Mouse (Mus musculus) embryonic facial prominence, embryonic 13.5 days (tissue): ENCODE measurements at regions not wholly inside any gene's neighbourhood (a gene's known extent, or its start where the extent isn't known, plus 50 kb on each side); places are given as distances from the start of the nearest gene placed in this dataset.

Source experiments
- ATAC-seq: fragments of 200-750 bp; cut with Nextera tagmentation; 2 replicates; pipeline ENCODE4 v1.8.0; 2017; ENCODE audit warnings: low read depth; ENCODE audit not compliant: insufficient number of reproducible peaks, insufficient read depth, low FRiP score, low TSS enrichment
- H3K27ac ChIP-seq: fragments of 300-500 bp; sonication (generic); 2 replicates; pipeline ENCODE4 v1.5.1; 2015; ENCODE audit warnings: moderate library complexity, mild to moderate bottlenecking, inconsistent platforms
- H3K27me3 ChIP-seq: fragments of 300-500 bp; sonication (generic); 2 replicates; pipeline ENCODE4 v1.6.1; 2015; ENCODE audit warnings: mild to moderate bottlenecking, inconsistent platforms
- H3K36me3 ChIP-seq: fragments of 300-500 bp; sonication (generic); 2 replicates; pipeline ENCODE4 v1.6.1; 2015; ENCODE audit warnings: mild to moderate bottlenecking, inconsistent platforms
- H3K4me1 ChIP-seq: fragments of 300-500 bp; sonication (generic); 2 replicates; pipeline ENCODE4 v1.6.1; 2015; ENCODE audit warnings: inconsistent platforms
- H3K4me2 ChIP-seq: fragments of 300-500 bp; sonication (generic); 2 replicates; pipeline ENCODE4 v1.6.1; 2015; ENCODE audit warnings: moderate library complexity, mild to moderate bottlenecking, inconsistent platforms
- H3K4me3 ChIP-seq: fragments of 300-500 bp; sonication (generic); 2 replicates; pipeline ENCODE4 v1.5.1; 2015; ENCODE audit warnings: mild to moderate bottlenecking, inconsistent platforms
- H3K9ac ChIP-seq: fragments of 300-500 bp; sonication (generic); 2 replicates; pipeline ENCODE4 v1.6.1; 2015; ENCODE audit warnings: mild to moderate bottlenecking, inconsistent platforms
- H3K9me3 ChIP-seq: fragments of 300-500 bp; sonication (generic); 2 replicates; pipeline ENCODE4 v1.6.1; 2016; ENCODE audit warnings: inconsistent platforms
- WGBS: fragments of 180-500 bp; shearing (Covaris S2); methylation state at CpG from one replicate; pipeline ENCODE4 v1.1.7; 2015; ENCODE audit warnings: mixed read lengths; 5-methylcytosine and 5-hydroxymethylcytosine counted together

DNA sequence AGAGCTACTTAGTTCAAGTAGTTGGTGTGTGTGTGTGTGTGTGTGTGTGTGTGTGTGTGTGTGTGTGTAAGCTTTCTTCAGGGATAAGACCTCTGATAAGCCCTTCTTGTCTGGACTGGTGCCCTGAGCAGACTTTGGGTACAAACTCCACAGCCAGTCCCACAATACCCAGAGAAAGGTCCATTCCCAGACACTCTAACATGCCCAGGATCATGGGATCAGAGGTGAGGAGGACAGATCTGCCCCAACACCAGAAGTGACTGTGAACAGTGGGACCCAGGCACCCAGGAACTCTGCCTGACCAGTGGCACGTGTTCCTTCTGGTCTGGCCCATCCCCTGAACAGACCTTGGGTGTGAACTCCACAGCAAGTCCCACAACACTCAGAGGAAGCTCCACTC is 208.9 kb downstream of the Gm11077 start:
- Histone ChIP-seq H3K27me3 (no peaks in the 10 kb centered on the region), H3K36me3 (no peaks in the 10 kb centered on the region), H3K9ac (no peak overlapping the region), H3K9me3 (no peaks in the 10 kb centered on the region), H3K4me3 (no peak overlapping the region), H3K27ac (no peak overlapping the region), H3K4me1 (no peaks in the 10 kb centered on the region), H3K4me2 (no peak overlapping the region)
- no peak; the same call in 1 of the 2 replicates for ATAC-seq
- WGBS = 100% methylated on average over 1 of the region's 1 CpGs

DNA sequence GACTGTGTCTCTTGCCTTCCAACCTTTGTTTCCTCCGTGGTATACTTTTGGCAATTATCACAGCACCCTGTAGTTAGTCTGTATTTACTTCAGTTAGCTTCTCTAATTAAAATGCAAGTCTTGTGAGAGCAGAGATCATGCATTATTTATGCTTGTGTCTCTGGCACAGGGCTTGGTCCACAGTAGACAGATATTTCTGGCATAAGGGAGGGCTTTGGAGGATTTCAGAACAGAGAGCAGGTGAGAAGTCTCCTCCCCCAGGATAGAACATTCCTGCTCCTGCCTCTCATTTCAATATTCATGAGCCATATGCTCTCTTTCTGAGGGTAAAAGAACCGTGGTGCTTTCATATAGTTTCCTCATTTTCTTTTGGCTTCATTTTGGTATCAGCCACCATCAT is 217.6 kb downstream of the Gm11077 start:
- H3K9ac ChIP-seq = no peak overlapping the region
- H3K4me2 ChIP-seq = no peak overlapping the region
- no peak overlapping the region for H3K27ac ChIP-seq
- H3K36me3 ChIP-seq = no peaks in the 10 kb centered on the region
- H3K27me3 ChIP-seq = no peaks in the 10 kb centered on the region
- H3K4me3 ChIP-seq = no peak overlapping the region
- no peaks in the 10 kb centered on the region for H3K4me1 ChIP-seq
- no peaks in the 10 kb centered on the region for H3K9me3 ChIP-seq
- ATAC-seq = no peak
- WGBS = 63% methylated on average over 2 of the region's 2 CpGs

GRCm38 (mm10) chr6:140950483-140950882 is 221.4 kb downstream of the Gm11077 start:
- Histone ChIP-seq H3K36me3 (no peaks in the 10 kb centered on the region), H3K9ac (no peak overlapping the region), H3K4me1 (no peaks in the 10 kb centered on the region), H3K4me3 (no peak overlapping the region), H3K9me3 (no peaks in the 10 kb centered on the region), H3K4me2 (no peak overlapping the region), H3K27ac (no peak overlapping the region), H3K27me3 (no peaks in the 10 kb centered on the region)
- ATAC-seq = no peak
- 57% methylated on average over 6 of the region's 6 CpGs for WGBS

DNA sequence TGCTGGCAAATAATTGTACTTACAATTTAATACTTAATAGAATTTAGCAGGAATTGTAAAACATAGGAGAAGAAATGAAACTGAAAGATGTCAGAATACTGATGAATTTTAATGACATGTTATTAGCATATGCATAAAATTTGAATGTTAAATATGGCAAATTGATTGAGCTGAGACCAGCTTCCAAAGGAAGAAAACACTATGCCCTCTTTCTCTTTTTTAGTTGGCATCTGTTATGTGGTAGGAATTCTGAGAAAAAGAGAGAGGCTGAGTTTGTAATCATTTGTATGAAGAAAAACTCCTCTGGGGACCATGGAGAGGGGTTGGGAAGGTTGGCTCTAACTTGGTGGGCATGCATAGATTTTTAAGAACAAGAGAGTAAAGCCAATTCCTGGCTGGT is 224.2 kb downstream of the Gm11077 start:
- no peak overlapping the region for H3K9ac ChIP-seq
- H3K4me3 ChIP-seq = no peak overlapping the region
- H3K9me3 ChIP-seq = no peaks in the 10 kb centered on the region
- no peak overlapping the region for H3K4me2 ChIP-seq
- no peak for ATAC-seq
- H3K4me1 ChIP-seq = 0 out of 2 replicates have a peak, but pooled peaks cover 4% of the 10 kb centered on the region
- no peak overlapping the region for H3K27ac ChIP-seq
- H3K36me3 ChIP-seq = no peaks in the 10 kb centered on the region
- no peaks in the 10 kb centered on the region for H3K27me3 ChIP-seq

GRCm38 (mm10) chr6:140953721-140954120 is 224.6 kb downstream of the Gm11077 start:
- Histone ChIP-seq H3K36me3 (no peaks in the 10 kb centered on the region), H3K4me1 (0 out of 2 replicates have a peak, but pooled peaks cover 4% of the 10 kb centered on the region), H3K4me2 (no peak overlapping the region), H3K9ac (no peak overlapping the region), H3K27me3 (no peaks in the 10 kb centered on the region), H3K4me3 (no peak overlapping the region), H3K9me3 (no peaks in the 10 kb centered on the region), H3K27ac (no peak overlapping the region)
- WGBS = 74% methylated on average over 1 of the region's 1 CpGs
- no peak for ATAC-seq

DNA sequence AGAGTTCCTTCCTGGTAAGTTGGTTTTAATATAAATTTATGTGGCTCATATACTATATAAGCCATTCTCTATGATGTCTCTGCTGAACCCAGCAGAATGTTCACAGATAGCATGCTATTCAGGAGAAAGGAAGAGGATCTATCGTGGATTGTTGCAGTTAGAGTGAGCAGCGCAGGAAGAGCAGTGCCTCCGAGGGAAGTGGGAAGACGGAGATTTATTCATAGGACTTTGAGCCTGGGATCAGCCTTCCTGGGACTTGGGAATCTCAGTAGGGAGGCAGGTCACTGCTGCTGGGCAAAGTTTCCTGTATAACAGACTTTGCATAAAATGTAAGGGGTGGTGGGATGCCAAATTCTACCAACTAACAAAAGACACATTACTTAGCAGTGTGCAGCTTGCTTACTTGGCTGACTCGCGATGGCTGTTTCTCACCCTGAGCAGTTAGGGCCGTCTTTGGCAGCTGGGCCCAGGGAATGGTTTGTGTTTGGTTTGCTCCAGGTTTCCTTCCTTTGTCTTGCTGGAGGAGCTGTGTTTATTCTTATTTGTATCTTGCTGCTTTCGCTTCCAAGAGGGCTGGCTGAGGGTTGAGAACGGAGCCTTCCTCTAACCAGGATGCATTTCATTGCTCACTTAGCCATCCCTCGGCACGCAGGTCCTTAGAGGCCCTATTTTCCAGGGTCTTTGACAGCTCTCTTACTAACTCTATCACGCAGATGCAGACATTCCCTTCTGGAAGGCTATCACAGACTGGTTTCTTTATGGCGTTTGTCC is 226.9 kb downstream of the Gm11077 start:
- Histone ChIP-seq H3K4me3 (no peak overlapping the region), H3K27me3 (no peaks in the 10 kb centered on the region), H3K36me3 (no peaks in the 10 kb centered on the region), H3K9me3 (no peaks in the 10 kb centered on the region), H3K9ac (no peak overlapping the region), H3K4me1 (0 out of 2 replicates have a peak, but pooled peaks cover 4% of the 10 kb centered on the region), H3K4me2 (no peak overlapping the region), H3K27ac (no peak overlapping the region)
- ATAC-seq = no peak
- WGBS = 69% methylated on average over 13 of the region's 13 CpGs

GRCm38 (mm10) chr6:140956522-140956863 is 227.4 kb downstream of the Gm11077 start:
- Histone ChIP-seq H3K36me3 (no peaks in the 10 kb centered on the region), H3K4me2 (no peak overlapping the region), H3K4me3 (no peak overlapping the region), H3K27me3 (no peaks in the 10 kb centered on the region), H3K9ac (no peak overlapping the region), H3K27ac (no peak overlapping the region), H3K9me3 (no peaks in the 10 kb centered on the region), H3K4me1 (0 out of 2 replicates have a peak, but pooled peaks cover 4% of the 10 kb centered on the region)
- no peak for ATAC-seq
- WGBS = 92% methylated on average over 4 of the region's 4 CpGs

- H3K27me3 ChIP-seq = no peaks in the 10 kb centered on the region
- no peaks in the 10 kb centered on the region for H3K4me1 ChIP-seq
- H3K27ac ChIP-seq = no peak overlapping the region
- WGBS = 92% methylated on average over 11 of the region's 11 CpGs
- ATAC-seq = no peak
- no peak overlapping the region for H3K9ac ChIP-seq
- H3K4me3 ChIP-seq = no peak overlapping the region
- no peak overlapping the region for H3K4me2 ChIP-seq
- no peaks in the 10 kb centered on the region for H3K36me3 ChIP-seq
- no peaks in the 10 kb centered on the region for H3K9me3 ChIP-seq
These were observed 232.9 kb downstream of the Gm11077 start for GRCm38 (mm10) chr6:140961987-140962386.

GRCm38 (mm10) chr6:140962563-140962962 is 233.5 kb downstream of the Gm11077 start:
- Histone ChIP-seq H3K4me3 (no peak overlapping the region), H3K36me3 (no peaks in the 10 kb centered on the region), H3K9me3 (no peaks in the 10 kb centered on the region), H3K27ac (no peak overlapping the region), H3K4me1 (no peaks in the 10 kb centered on the region), H3K4me2 (no peak overlapping the region), H3K27me3 (no peaks in the 10 kb centered on the region), H3K9ac (no peak overlapping the region)
- 68% methylated on average over 4 of the region's 4 CpGs for WGBS
- ATAC-seq = no peak

- Histone ChIP-seq H3K9ac (no peak overlapping the region), H3K9me3 (no peaks in the 10 kb centered on the region), H3K36me3 (no peaks in the 10 kb centered on the region), H3K4me2 (no peak overlapping the region), H3K27me3 (no peaks in the 10 kb centered on the region), H3K27ac (no peak overlapping the region), H3K4me1 (peaks cover 13% of the 10 kb centered on the region), H3K4me3 (no peak overlapping the region)
- ATAC-seq = no peak
- 32% methylated on average over 6 of the region's 6 CpGs for WGBS
These were observed 244.6 kb downstream of the Gm11077 start for GRCm38 (mm10) chr6:140973732-140974131.

- H3K36me3 ChIP-seq = no peaks in the 10 kb centered on the region
- H3K9ac ChIP-seq = no peak overlapping the region
- peaks cover 13% of the 10 kb centered on the region for H3K4me1 ChIP-seq
- no peak overlapping the region for H3K27ac ChIP-seq
- no peak overlapping the region for H3K4me3 ChIP-seq
- no peaks in the 10 kb centered on the region for H3K9me3 ChIP-seq
- no peaks in the 10 kb centered on the region for H3K27me3 ChIP-seq
- ATAC-seq = no peak
- H3K4me2 ChIP-seq = no peak overlapping the region
- WGBS = 74% methylated on average over 5 of the region's 5 CpGs
These were observed 247.9 kb downstream of the Gm11077 start for GRCm38 (mm10) chr6:140976989-140977388.

- no peaks in the 10 kb centered on the region for H3K9me3 ChIP-seq
- H3K27me3 ChIP-seq = no peaks in the 10 kb centered on the region
- no peak overlapping the region for H3K4me2 ChIP-seq
- no peaks in the 10 kb centered on the region for H3K4me1 ChIP-seq
- H3K9ac ChIP-seq = no peak overlapping the region
- no peak overlapping the region for H3K4me3 ChIP-seq
- H3K27ac ChIP-seq = no peak overlapping the region
- no peaks in the 10 kb centered on the region for H3K36me3 ChIP-seq
- ATAC-seq = no peak
- WGBS = 90% methylated on average over 8 of the region's 8 CpGs
These were observed 254.5 kb downstream of the Gm11077 start for GRCm38 (mm10) chr6:140983610-140984009.
